Mouse (Mus musculus) embryonic stem cell, embryonic (primary cell): ENCODE results near the gene Nms.

Experiments used
- CTCF ChIA-PET, 4 experiments: fragments of 300-600 bp in 2 of 4; fragments of 350-600 bp in 2 of 4; sonication (Branson Sonifier 250); formaldehyde crosslinking; loops; one replicate each; lab custom pipeline; 2022; ENCODE audit warnings: inconsistent platforms in 2 of 4; lab: Charles Lee
- POLR2A ChIA-PET, 4 experiments: fragments of 300-600 bp in 2 of 4; fragments of 350-600 bp in 2 of 4; sonication (Branson Sonifier 250); formaldehyde crosslinking; loops; one replicate each; lab custom pipeline; 2022; ENCODE audit warnings: antibody characterized with exemption in 4 of 4, inconsistent platforms in 1 of 4; lab: Charles Lee

Gene Nms

DNA sequence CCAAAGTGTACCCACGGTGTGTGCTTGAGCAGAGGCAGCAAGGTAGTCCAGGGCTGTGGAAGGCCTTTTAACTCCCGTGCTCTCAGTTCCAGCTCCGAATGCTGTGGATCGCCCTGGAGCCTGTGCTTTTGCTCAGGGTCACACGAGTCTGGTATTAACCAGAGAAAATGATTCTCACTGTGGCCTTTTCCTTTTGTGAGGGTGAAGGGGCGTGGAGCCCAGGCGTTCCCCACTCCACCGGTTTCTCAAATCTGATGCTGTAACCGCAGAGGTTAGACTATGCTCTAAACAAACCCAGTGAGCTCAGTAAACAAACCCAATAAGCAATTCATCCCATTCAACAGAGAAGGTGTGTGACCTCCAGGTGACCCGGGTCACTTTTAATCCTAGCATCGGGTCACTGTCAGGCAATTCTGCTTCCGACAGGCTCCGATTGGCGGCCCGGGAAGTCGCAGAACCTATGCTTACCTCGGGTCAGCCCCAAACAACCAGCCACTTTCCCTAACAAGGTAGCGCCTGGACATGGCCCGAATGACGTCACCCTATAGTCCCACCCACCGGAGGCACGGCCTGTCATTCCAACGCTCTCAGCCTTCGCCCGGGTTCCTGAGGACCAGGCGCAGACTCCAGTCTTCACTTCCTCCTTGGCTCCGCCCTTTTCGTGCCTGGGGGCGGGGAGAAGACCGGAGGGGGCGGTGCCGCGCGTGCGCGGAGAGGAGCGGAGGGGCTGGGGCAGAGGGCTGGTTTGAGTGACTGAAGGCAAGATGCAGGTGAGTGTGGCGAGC, 48.3 kb downstream of the Nms start:
- ChIA-PET POLR2A (interaction anchor here in 3 of 4 experiments (0.6 to 1.4 kb wide), 10 partner anchors 9 to 389 kb away, joined by 3 to 4 read pairs (median 3); partner anchors contain the start of gene Lonrf2 (in 1 of the 3)), CTCF (interaction anchor here in 1 of 4 experiments (0.9 kb wide), 1 partner anchor 266 kb away, joined by 4 read pairs; no protein-coding TSS in a partner anchor)

- POLR2A ChIA-PET, result interaction anchor here in 2 of 4 experiments (0.9 to 1.4 kb wide), 5 partner anchors 8 to 389 kb away, joined by 3 to 4 read pairs (median 3); no protein-coding TSS in a partner anchor
- CTCF ChIA-PET, result interaction anchor here in 1 of 4 experiments (0.9 kb wide), 1 partner anchor 266 kb away, joined by 4 read pairs; no protein-coding TSS in a partner anchor
These were observed 48.9 kb downstream of the Nms start for GRCm38 (mm10) chr1:38987865-38988211.

DNA sequence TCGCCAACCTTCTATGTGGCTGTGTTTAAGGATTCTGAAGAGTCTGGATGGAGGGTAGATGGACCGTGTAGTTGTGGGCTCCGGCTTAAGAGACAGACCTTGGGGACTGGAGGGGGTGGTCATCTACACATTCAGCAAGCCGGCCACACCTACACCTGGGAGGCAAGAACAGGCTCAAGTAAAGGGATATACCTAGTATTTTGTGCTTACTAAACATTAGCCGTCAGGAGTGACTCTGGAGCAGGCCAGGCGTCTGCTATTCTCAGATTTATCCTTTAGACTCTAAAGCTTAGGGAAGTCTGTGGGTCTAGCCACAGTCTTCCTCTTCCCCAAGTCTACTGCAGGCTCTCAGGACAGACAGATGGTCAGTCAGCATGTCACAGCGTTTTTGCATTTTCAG, 49.4 kb downstream of the Nms start:
- POLR2A ChIA-PET, result interaction anchor here in 2 of 4 experiments (0.9 to 1.2 kb wide), 2 partner anchors 8 to 388 kb away, joined by 3 read pairs; no protein-coding TSS in a partner anchor
- CTCF ChIA-PET, result no interaction called here

- ChIA-PET CTCF (interaction anchor here in 1 of 4 experiments (0.7 kb wide), 1 partner anchor 237 kb away, joined by 6 read pairs; no protein-coding TSS in a partner anchor), POLR2A (interaction anchor here in 1 of 4 experiments (0.7 kb wide), 1 partner anchor 41 kb away, joined by 4 read pairs; no protein-coding TSS in a partner anchor)
These were observed 53.4 kb downstream of the Nms start for GRCm38 (mm10) chr1:38992365-38992764.
